Mouse (Mus musculus) limb, embryonic 13.5 days (tissue): Measurements from ENCODE around the gene Rbbp7. TPM values are rescaled to one million over a fixed set of nuclear protein-coding genes. Genes with fewer than 3 reads are reported as not detected.
"Not testable (repeated sequence)": the region's sequence is repeated elsewhere in the genome, so short reads cannot be mapped to it uniquely, and the experiment has no call there.

Source experiments
- ATAC-seq: fragments of 200-750 bp; cut with Nextera tagmentation; 2 replicates; pipeline ENCODE4 v1.8.0; 2017; ENCODE audit warnings: low read depth, moderate number of reproducible peaks, moderate TSS enrichment; ENCODE audit not compliant: low FRiP score
- H3K27ac ChIP-seq: fragments of 300-500 bp; sonication (generic); 2 replicates; pipeline ENCODE4 v1.5.1; 2015; ENCODE audit warnings: inconsistent platforms, mild to moderate bottlenecking, moderate library complexity
- H3K27me3 ChIP-seq: fragments of 300-500 bp; sonication (generic); 2 replicates; pipeline ENCODE4 v1.6.1; 2015; ENCODE audit warnings: mild to moderate bottlenecking, inconsistent platforms
- H3K36me3 ChIP-seq: fragments of 300-500 bp; sonication (generic); 2 replicates; pipeline ENCODE4 v1.6.1; 2015; ENCODE audit warnings: inconsistent platforms, mild to moderate bottlenecking, moderate library complexity
- H3K4me1 ChIP-seq: fragments of 300-500 bp; sonication (generic); 2 replicates; pipeline ENCODE4 v1.6.1; 2015; ENCODE audit warnings: inconsistent platforms
- H3K4me2 ChIP-seq: fragments of 300-500 bp; sonication (generic); replicated peaks from 2 replicates; pipeline ENCODE4 v1.6.1; 2015; ENCODE audit warnings: inconsistent platforms, mild to moderate bottlenecking, moderate library complexity
- H3K4me3 ChIP-seq: fragments of 300-500 bp; sonication (generic); 2 replicates; pipeline ENCODE4 v1.5.1; 2015; ENCODE audit warnings: moderate library complexity, mild to moderate bottlenecking, inconsistent platforms
- H3K9ac ChIP-seq: fragments of 300-500 bp; sonication (generic); 2 replicates; pipeline ENCODE4 v1.6.1; 2015; ENCODE audit warnings: mild to moderate bottlenecking, inconsistent platforms
- H3K9me3 ChIP-seq: fragments of 300-500 bp; sonication (generic); 2 replicates; pipeline ENCODE4 v1.6.1; 2016; ENCODE audit warnings: inconsistent platforms
- WGBS: fragments of 180-500 bp; shearing (Covaris S2); methylation state at CpG from one replicate; pipeline ENCODE4 v1.1.7; 2015; 5-methylcytosine and 5-hydroxymethylcytosine counted together
- polyA plus RNA-seq: library from polyadenylated mRNA; unstranded; fragments of >200 nt; fragmentation: Nextera tagmentation; extraction: Ambion mirVana; gene quantifications from 2 replicates; pipeline ENCODE4 v1.2.1, GENCODE M21; 2015

Rbbp7 gene
- polyA plus RNA-seq, 1 experiment from 2014 or later = 493 TPM

DNA sequence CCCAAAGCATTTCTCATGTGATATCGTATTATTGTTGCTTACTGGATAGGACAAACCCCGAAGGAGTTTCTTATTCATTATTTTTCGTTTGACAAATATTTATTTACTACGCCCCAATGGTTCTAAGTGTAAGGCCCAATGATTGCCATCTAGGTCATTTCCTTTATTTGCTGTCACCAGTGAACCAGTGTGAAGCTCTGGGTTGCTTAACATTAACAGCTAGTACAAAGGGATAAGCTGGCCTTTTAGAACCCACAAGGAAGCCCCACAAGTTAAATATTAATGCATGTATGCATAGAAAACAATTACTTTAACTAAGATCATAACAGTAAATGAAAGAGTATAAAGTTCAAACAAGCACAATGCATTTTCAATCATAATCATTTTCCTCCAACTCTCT is 5.9 kb upstream of the Rbbp7 start:
- Histone ChIP-seq H3K4me3 (no peak overlapping the region), H3K27me3 (no peaks in the 10 kb centered on the region; the same call in 1 of the 2 replicates), H3K4me1 (peaks cover 4% of the 10 kb centered on the region; the same call in 1 of the 2 replicates), H3K36me3 (no peaks in the 10 kb centered on the region), H3K4me2 (no peak overlapping the region), H3K27ac (no peak overlapping the region), H3K9me3 (no peaks in the 10 kb centered on the region), H3K9ac (no peak overlapping the region)
- 89% methylated on average over 4 of the region's 4 CpGs for WGBS
- ATAC-seq = no peak

DNA sequence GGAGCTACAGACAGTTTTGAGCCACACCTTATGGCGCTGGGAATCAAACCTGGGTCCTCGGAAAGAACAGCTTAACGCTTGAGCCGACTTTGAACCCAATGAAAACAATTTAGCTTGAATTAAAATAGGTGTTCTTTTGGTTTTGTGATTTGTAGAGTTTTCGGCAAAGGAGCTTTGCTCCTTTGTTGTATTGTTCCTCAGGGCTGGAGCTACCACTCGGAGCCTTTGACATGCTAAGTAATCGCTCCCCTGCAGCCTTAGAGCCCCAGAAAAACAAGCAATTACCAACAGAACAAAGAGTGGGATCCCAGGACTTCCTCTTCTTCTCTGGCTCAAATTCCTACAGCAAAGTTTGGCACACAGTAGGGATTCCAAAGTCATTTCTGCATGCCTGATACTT is 4.1 kb upstream of the Rbbp7 start:
- 57% methylated on average over 7 of the region's 7 CpGs for WGBS
- peaks cover 6% of the 10 kb centered on the region; the same call in 1 of the 2 replicates for H3K27me3 ChIP-seq

DNA sequence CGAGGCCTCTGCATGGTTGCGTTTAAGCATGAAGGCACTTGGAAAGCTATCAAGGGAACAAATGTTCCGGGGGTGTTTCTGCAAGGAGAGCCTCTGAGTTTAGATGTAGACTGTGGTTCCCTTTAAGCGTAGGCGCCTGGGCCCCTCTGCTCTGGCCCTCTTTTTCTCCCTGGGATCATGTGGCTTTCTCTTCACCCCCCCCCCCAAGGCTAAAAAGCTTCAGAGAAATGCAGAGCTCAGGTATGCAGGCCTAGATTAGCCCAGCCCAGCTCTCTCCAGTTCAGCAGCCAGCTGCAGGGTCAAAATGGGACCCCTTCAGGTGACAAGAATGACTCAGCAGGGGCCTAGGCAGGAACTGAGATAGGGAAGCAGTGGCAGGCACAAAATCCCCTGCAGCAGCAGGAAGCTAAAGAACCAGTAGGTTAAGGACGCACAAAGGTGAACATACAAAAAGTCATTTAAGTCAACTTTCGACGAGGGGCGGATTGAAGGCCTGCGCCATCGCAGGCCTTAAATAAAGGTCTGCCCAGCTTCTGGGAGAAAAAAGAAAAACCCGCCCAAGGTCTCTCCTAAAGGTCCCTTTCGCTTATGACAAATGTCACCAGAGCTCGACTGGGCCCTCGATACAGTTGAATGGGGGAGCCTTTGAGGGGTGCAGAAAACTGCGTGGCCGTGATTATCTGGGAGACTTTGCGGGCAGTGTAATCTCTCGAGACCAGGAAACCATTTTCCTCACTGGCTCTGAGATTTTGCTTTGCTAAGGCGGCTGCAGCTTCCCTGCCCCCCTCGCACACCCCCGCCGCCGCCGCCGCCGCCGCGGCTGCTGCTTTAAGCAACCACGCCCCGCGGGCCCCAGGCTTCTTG is 719 bp upstream of the Rbbp7 start:
- peaks cover 3% of the 10 kb centered on the region; the same call in 1 of the 2 replicates for H3K36me3 ChIP-seq
- H3K4me3 ChIP-seq = peak overlapping the region; percentile 31
- no peaks in the 10 kb centered on the region for H3K9me3 ChIP-seq
- no peak; the same call in 1 of the 2 replicates for ATAC-seq
- peak overlapping the region; percentile 91 for H3K27ac ChIP-seq
- peaks cover 6% of the 10 kb centered on the region; the same call in 1 of the 2 replicates for H3K4me1 ChIP-seq
- WGBS = 28% methylated on average over 32 of the region's 32 CpGs
- H3K9ac ChIP-seq = peak overlapping the region; percentile 56
- peak overlapping the region; percentile 56 for H3K4me2 ChIP-seq
- H3K27me3 ChIP-seq = peaks cover 6% of the 10 kb centered on the region; the same call in 1 of the 2 replicates

More for the DNA sequence above, 4.1 kb upstream of the Rbbp7 start:
- H3K9me3 ChIP-seq = no peaks in the 10 kb centered on the region
- no peak overlapping the region for H3K9ac ChIP-seq
- H3K27ac ChIP-seq = no peak overlapping the region
- ATAC-seq = no peak
- peaks cover 6% of the 10 kb centered on the region; the same call in 1 of the 2 replicates for H3K4me1 ChIP-seq
- no peak overlapping the region for H3K4me3 ChIP-seq
- no peaks in the 10 kb centered on the region for H3K36me3 ChIP-seq
- H3K4me2 ChIP-seq = no peak overlapping the region

DNA sequence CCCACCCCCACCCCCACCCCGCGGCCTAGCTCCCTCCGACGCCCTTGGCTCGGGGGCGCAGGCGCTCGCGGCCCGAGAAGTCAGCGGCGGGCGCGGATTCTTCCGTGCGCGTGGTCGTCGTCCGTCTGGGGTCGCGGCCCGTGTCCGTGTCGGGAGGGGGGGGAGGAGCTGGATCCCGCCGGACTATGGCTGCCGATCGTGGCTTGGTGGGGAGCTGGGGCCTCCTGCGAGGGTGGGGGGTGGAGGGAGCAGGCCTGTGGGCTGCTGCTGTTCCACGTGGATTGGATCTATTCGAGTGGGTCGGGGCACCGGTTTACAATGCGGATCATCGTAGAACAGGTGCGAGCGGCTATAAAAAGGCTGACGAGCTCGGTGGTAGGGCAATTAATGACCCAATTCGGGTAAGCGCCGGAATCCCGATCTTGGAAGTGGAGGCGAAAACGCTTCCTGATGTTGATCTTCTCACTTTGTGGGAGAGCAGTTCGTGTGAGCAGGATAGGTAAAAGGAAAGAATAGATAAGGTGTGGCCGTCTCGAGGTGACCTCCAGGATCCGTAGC is 835 bp downstream of the Rbbp7 start:
- ATAC-seq = no peak
- peak overlapping the region; percentile 81 for H3K9ac ChIP-seq

DNA sequence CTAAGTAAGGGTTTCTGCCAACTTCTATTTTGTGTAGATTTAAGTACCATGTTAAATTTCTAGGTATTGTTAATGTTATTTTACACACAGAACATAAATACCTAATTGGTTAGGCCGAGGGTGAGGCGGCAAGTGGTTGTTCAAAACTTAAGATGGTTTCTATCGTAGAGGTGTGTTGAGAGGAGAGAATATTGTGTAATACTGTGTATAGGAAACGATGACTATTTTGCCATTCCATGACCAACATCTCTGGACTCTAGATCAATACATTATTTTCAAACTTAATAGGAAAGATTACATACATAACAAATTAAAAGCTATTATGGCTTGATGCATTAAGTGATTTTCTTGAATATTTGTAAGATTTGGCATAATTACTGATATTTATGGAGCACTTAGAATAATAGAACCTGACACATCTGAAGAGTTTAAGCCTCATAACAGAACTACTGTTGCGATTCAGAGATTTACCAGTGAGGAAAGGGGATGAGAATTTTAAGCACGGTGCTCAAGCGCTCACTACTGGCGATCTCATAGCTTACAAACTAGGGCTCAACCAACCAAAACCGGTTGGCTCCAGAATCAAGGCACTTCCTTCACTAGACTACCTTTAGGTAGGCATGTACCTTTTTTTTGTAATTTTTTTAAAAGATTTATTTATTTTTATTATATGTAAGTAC is 1.7 kb downstream of the Rbbp7 start:
- Histone ChIP-seq H3K4me1 (peaks cover 6% of the 10 kb centered on the region; the same call in 1 of the 2 replicates), H3K36me3 (peaks cover 6% of the 10 kb centered on the region; the same call in 1 of the 2 replicates), H3K27ac (no peak overlapping the region), H3K27me3 (peaks cover 6% of the 10 kb centered on the region; the same call in 1 of the 2 replicates), H3K4me3 (peak overlapping the region; percentile 66), H3K9ac (peak overlapping the region; percentile 81), H3K4me2 (peak overlapping the region; percentile 66), H3K9me3 (no peaks in the 10 kb centered on the region)
- no peak for ATAC-seq
- 40% methylated on average over 9 of the region's 9 CpGs for WGBS

More for the DNA sequence above, 835 bp downstream of the Rbbp7 start:
- Histone ChIP-seq H3K27me3 (peaks cover 6% of the 10 kb centered on the region; the same call in 1 of the 2 replicates), H3K9me3 (no peaks in the 10 kb centered on the region), H3K27ac (peak overlapping the region; percentile 96), H3K4me1 (peaks cover 6% of the 10 kb centered on the region; the same call in 1 of the 2 replicates), H3K4me2 (peak overlapping the region; percentile 66), H3K36me3 (peaks cover 6% of the 10 kb centered on the region; the same call in 1 of the 2 replicates), H3K4me3 (peak overlapping the region; percentile 66)
- 14% methylated on average over 23 of the region's 50 CpGs for WGBS

DNA sequence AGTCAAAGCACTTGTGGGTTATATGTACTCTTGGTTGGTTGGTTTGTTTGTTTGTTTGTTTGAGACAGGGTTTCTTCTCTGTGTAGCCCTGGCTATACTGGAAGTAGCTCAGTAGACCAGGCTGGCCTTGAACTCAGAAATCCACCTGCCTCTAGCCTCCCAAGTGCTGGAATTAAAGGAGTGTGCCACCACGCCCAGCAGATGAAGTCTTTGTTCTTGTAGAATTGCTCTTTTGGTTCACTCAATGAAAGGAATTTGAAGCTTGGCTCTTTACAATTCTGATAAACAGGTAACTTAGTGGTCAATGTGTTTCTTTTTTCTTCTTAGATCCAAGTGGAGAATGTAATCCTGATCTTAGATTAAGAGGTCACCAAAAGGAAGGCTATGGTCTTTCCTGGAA is 10.5 kb downstream of the Rbbp7 start:
- no peak for ATAC-seq
- Histone ChIP-seq H3K4me2 (no peak overlapping the region), H3K27ac (no peak overlapping the region), H3K9me3 (no peaks in the 10 kb centered on the region), H3K27me3 (peaks cover 2% of the 10 kb centered on the region; the same call in 1 of the 2 replicates), H3K4me3 (no peak overlapping the region), H3K9ac (no peak overlapping the region), H3K4me1 (no peaks in the 10 kb centered on the region), H3K36me3 (peaks cover 23% of the 10 kb centered on the region)
- 73% methylated on average over 1 of the region's 1 CpGs for WGBS

DNA sequence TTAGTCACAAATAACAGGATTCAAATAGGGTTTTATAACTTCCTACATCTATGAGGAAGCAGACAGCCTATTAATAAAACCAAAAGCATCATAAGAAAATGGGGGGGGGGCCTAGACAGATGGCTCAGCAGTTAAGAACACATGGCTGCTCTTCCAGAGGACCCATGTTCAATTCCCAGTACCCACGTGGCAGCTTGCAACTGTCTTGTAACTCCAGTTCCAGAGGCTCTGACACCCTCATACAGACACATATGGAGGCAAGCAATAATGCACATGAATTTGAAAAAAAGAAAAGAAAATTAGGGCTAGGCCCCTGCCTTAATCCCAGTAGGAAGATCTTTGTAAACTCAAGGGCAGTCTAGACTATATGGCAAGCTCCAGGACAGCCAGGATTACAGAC is 28.2 kb downstream of the Rbbp7 start:
- H3K9me3 ChIP-seq = no peaks in the 10 kb centered on the region
- H3K4me1 ChIP-seq = no peaks in the 10 kb centered on the region
- peaks cover 7% of the 10 kb centered on the region; the same call in 1 of the 2 replicates for H3K36me3 ChIP-seq
- no peak for ATAC-seq
- H3K4me2 ChIP-seq = no peak overlapping the region
- no peak overlapping the region for H3K4me3 ChIP-seq
- H3K9ac ChIP-seq = no peak overlapping the region
- no peak overlapping the region for H3K27ac ChIP-seq
- H3K27me3 ChIP-seq = no peaks in the 10 kb centered on the region; the same call in 1 of the 2 replicates
- WGBS = 70% methylated on average over 1 of the region's 1 CpGs

DNA sequence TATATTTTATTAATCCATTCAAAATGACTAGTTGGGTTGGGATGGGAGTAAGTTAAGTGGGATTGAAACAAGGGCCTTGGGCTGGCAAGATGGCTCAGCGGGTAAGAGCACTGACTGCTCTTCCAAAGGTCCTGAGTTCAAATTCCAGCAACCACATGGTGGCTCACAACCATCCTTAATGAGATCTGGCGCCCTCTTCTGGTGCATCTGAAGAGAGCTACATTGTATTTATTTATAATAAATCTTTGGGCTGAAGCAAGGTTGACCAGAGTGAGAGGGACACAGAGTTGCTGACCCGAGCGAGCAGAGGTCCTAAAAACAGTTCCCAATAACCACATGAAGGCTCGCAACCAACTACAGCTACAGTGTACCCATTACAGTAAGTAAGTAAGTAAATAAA is 31.2 kb downstream of the Rbbp7 start:
- not testable (repeated sequence) for H3K36me3 ChIP-seq, H3K4me3 ChIP-seq, H3K27ac ChIP-seq, H3K4me2 ChIP-seq, H3K9ac ChIP-seq, ATAC-seq, H3K4me1 ChIP-seq, H3K27me3 ChIP-seq, H3K9me3 ChIP-seq
- 81% methylated on average over 5 of the region's 5 CpGs for WGBS

DNA sequence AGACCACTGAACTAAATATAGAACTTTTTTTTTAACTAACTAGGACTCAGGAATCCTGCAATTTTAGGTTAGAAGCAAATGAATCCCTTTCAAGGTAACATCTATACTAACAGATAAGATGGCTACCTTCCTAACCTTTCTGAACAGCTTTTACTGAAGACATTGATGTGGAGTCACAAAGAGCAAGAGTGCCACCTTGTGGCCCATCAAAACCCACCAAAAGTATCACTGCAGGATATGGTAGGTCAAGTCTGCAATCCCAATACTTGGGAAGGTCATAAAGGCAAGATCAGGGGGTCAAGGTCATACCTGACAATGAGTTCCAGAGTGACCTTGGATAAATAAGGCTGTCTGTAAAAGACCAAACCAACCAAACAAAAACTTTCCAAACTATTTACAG is 40.2 kb downstream of the Rbbp7 start:
- H3K4me3 ChIP-seq = no peak overlapping the region
- no peak overlapping the region for H3K9ac ChIP-seq
- no peak for ATAC-seq
- H3K27ac ChIP-seq = no peak overlapping the region
- H3K9me3 ChIP-seq = no peaks in the 10 kb centered on the region
- H3K4me1 ChIP-seq = no peaks in the 10 kb centered on the region
- H3K36me3 ChIP-seq = peaks cover 5% of the 10 kb centered on the region; the same call in 1 of the 2 replicates
- H3K27me3 ChIP-seq = no peaks in the 10 kb centered on the region
- no peak overlapping the region for H3K4me2 ChIP-seq

DNA sequence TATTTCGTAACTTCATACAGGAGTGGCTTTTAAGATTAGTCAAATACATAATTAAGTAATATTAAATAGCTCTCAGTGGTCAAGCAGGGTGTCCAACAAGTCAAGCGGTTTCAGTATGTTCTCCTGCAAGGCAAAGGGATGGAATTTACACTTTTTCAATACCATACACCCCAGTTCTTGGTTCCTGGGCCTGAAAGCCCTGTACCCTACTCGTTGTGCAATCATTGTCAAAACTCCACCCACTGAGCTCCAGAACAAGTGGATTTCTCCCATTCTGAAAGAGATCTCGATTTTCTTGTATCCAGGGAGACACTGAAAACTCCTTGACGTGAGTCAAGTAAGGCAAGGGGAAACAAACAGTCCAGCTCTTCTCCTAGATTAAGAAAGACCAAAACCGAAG is 67.8 kb downstream of the Rbbp7 start:
- Histone ChIP-seq H3K4me3 (peak overlapping the region; percentile 58), H3K27me3 (peaks cover 15% of the 10 kb centered on the region; the same call in 1 of the 2 replicates), H3K4me2 (peak overlapping the region; percentile 86), H3K9me3 (no peaks in the 10 kb centered on the region), H3K27ac (no peak overlapping the region), H3K4me1 (no peaks in the 10 kb centered on the region), H3K36me3 (no peaks in the 10 kb centered on the region), H3K9ac (peak overlapping the region; percentile 65; the same call in 1 of the 2 replicates)
- WGBS = 51% methylated on average over 6 of the region's 6 CpGs
- ATAC-seq = no peak
